Mouse (Mus musculus) CH12.LX (cell line): ENCODE data around the gene Tectb. TPM values are rescaled to one million over a fixed set of nuclear protein-coding genes. Genes with fewer than 3 reads are reported as not detected.
"Not testable (repeated sequence)": the region's sequence is repeated elsewhere in the genome, so short reads cannot be mapped to it uniquely, and the experiment has no call there.

Experiments used
- DNase-seq: peaks from one replicate; pipeline ENCODE4 v3.0.0-alpha.2; 2013; ENCODE audit errors: extremely low read depth
- H3K27ac ChIP-seq: 2 replicates; pipeline ENCODE4 v1.5.1; 2012; ENCODE audit warnings: low read depth, mild to moderate bottlenecking, control low read depth, moderate library complexity; ENCODE audit not compliant: insufficient read depth
- H3K27me3 ChIP-seq: replicated peaks from 2 replicates; pipeline ENCODE3; 2012; ENCODE audit warnings: inconsistent platforms
- H3K36me3 ChIP-seq, 2 experiments: replicated peaks in 1 of 2; 2 replicates each; pipeline versions ENCODE3 to v1.6.1; 2012; ENCODE audit warnings: inconsistent platforms in 1 of 2, low read length in 1 of 2, mild to moderate bottlenecking in 1 of 2, mixed read lengths in 1 of 2, moderate library complexity in 1 of 2; ENCODE audit not compliant: control insufficient read depth in 1 of 2, insufficient read depth in 1 of 2
- H3K4me1 ChIP-seq, 2 experiments: 2 replicates each; pipeline ENCODE4 v1.6.1; 2012; ENCODE audit warnings: inconsistent platforms in 1 of 2, moderate library complexity in 1 of 2; ENCODE audit not compliant: insufficient read depth in 2 of 2, control insufficient read depth in 1 of 2
- H3K4me2 ChIP-seq: 2 replicates; pipeline ENCODE4 v1.6.1; 2012; ENCODE audit warnings: low read depth, mild to moderate bottlenecking, control low read depth; ENCODE audit not compliant: poor library complexity, insufficient read depth, severe bottlenecking
- H3K4me3 ChIP-seq, 3 experiments: fragments of 150-350 bp in 1 of 3; sonication (generic) in 1 of 3; replicated peaks in 1 of 3; 2 replicates each; pipeline versions ENCODE3 to v1.5.1; 2011 to 2012; ENCODE audit warnings: low read depth in 2 of 3, low read length in 2 of 3, mild to moderate bottlenecking in 2 of 3, moderate library complexity in 2 of 3, control low read depth in 1 of 3, improper control_type of control experiment in 1 of 3, inconsistent platforms in 1 of 3, mixed read lengths in 1 of 3; ENCODE audit not compliant: poor library complexity in 1 of 3
- H3K79me2 ChIP-seq: replicated peaks from 2 replicates; pipeline ENCODE4 v1.6.1; 2012; ENCODE audit warnings: mild to moderate bottlenecking, moderate library complexity; ENCODE audit not compliant: control insufficient read depth, poor library complexity, insufficient read depth, severe bottlenecking; ENCODE audit errors: extremely low read depth
- H3K9ac ChIP-seq: 2 replicates; pipeline ENCODE4 v1.6.1; 2012; ENCODE audit warnings: low read depth, mild to moderate bottlenecking, control low read depth, moderate library complexity; ENCODE audit not compliant: insufficient read depth
- H3K9me3 ChIP-seq: replicated peaks from 2 replicates; pipeline ENCODE3; 2012; ENCODE audit warnings: low read length, inconsistent platforms, mixed read lengths
- BHLHE40 ChIP-seq: IDR thresholded peaks from 2 replicates; pipeline ENCODE4 v1.6.1; 2011; ENCODE audit warnings: mild to moderate bottlenecking, low read depth, low read length, improper control_type of control experiment
- CHD1 ChIP-seq: IDR thresholded peaks from 2 replicates; pipeline ENCODE4 v1.6.1; 2012; ENCODE audit warnings: low read depth, low read length, improper control_type of control experiment, inconsistent platforms
- CTCF ChIP-seq, 2 experiments: IDR thresholded peaks in 1 of 2; conservative IDR thresholded peaks in 1 of 2; 2 replicates each; pipeline ENCODE4 v1.5.1; 2011 to 2012; ENCODE audit warnings: low read depth in 2 of 2, low read length in 2 of 2, improper control_type of control experiment in 1 of 2, inconsistent platforms in 1 of 2, mild to moderate bottlenecking in 1 of 2, moderate library complexity in 1 of 2
- E2F4 ChIP-seq: IDR thresholded peaks from 2 replicates; pipeline ENCODE4 v1.6.1; 2011; ENCODE audit warnings: low read depth, low read length, improper control_type of control experiment; ENCODE audit not compliant: insufficient replicate concordance
- GABPA ChIP-seq: IDR thresholded peaks from 2 replicates; pipeline ENCODE4 v1.6.1; 2012; ENCODE audit warnings: low read depth, low read length, improper control_type of control experiment, inconsistent platforms; ENCODE audit not compliant: insufficient replicate concordance
- HCFC1 ChIP-seq: IDR thresholded peaks from 2 replicates; pipeline ENCODE4 v1.6.1; 2012; ENCODE audit warnings: low read depth, mild to moderate bottlenecking, inconsistent platforms, low read length, improper control_type of control experiment
- IRF4 ChIP-seq: IDR thresholded peaks from 2 replicates; pipeline ENCODE4 v1.6.1; 2014; ENCODE audit warnings: low read depth, mild to moderate bottlenecking, inconsistent platforms, low read length, improper control_type of control experiment
- MAX ChIP-seq: IDR thresholded peaks from 2 replicates; pipeline ENCODE4 v1.6.1; 2011; ENCODE audit warnings: low read length, improper control_type of control experiment
- MXI1 ChIP-seq: IDR thresholded peaks from 2 replicates; pipeline ENCODE4 v1.6.1; 2011; ENCODE audit warnings: mild to moderate bottlenecking, low read depth, low read length, improper control_type of control experiment
- MYC ChIP-seq: IDR thresholded peaks from 2 replicates; pipeline ENCODE4 v1.6.1; 2011; ENCODE audit warnings: low read depth, mild to moderate bottlenecking, improper control_type of control experiment, low read length
- POLR2AphosphoS2 ChIP-seq: IDR thresholded peaks from 2 replicates; pipeline ENCODE4 v1.6.1; 2011; ENCODE audit warnings: low read depth, low read length, improper control_type of control experiment
- RAD21 ChIP-seq: IDR thresholded peaks from 2 replicates; pipeline ENCODE4 v1.6.1; 2011; ENCODE audit warnings: low read depth, mild to moderate bottlenecking, low read length, improper control_type of control experiment, moderate library complexity
- SIN3A ChIP-seq: IDR thresholded peaks from 2 replicates; pipeline ENCODE4 v1.6.1; 2012; ENCODE audit warnings: low read length, improper control_type of control experiment, inconsistent platforms
- SMC3 ChIP-seq: IDR thresholded peaks from 2 replicates; pipeline ENCODE4 v1.6.1; 2011; ENCODE audit warnings: low read depth, low read length, improper control_type of control experiment
- ZC3H11A ChIP-seq: IDR thresholded peaks from 2 replicates; pipeline ENCODE4 v1.6.1; 2012; ENCODE audit warnings: low read depth, mild to moderate bottlenecking, inconsistent platforms, low read length, improper control_type of control experiment
- ZKSCAN1 ChIP-seq: IDR thresholded peaks from 2 replicates; pipeline ENCODE4 v1.6.1; 2012; ENCODE audit warnings: low read depth, inconsistent platforms, low read length, improper control_type of control experiment, borderline replicate concordance
- dilution Hi-C: fragments of 300-500 bp; cut with MboI; formaldehyde crosslinking; loops from 2 replicates; pipeline ENCODE4 v1.14.3; 2020; ENCODE audit warnings: low sequenced_read_pairs; ENCODE audit not compliant: extremely low pct_unique_long_range_greater_than_20kb, extremely low pct_ligation_motif_present
- in situ Hi-C: fragments of 300-500 bp; cut with MboI; formaldehyde crosslinking; loops from 3 replicates; pipeline ENCODE4 v1.14.3; 2019; ENCODE audit warnings: low sequenced_read_pairs, low pct_ligation_motif_present, low pct_unique_long_range_greater_than_20kb, mixed read lengths
- polyA plus RNA-seq: library from polyadenylated mRNA; unstranded; fragments of >175 nt; gene quantifications from 2 replicates; pipeline ENCODE4 v1.2.1, GENCODE M21; 2012; ENCODE audit warnings: low read depth; ENCODE audit not compliant: insufficient read length
- total RNA-seq, 2 experiments: library from RNA; depleted of rRNA; stranded (reverse); fragments of 300-350 nt in 1 of 2; fragments of >200 nt in 1 of 2; gene quantifications; 2 replicates each; pipeline ENCODE4 v1.2.3; 2012 to 2014

Tectb gene
- total and polyA plus RNA-seq, 3 experiments = not detected

DNA sequence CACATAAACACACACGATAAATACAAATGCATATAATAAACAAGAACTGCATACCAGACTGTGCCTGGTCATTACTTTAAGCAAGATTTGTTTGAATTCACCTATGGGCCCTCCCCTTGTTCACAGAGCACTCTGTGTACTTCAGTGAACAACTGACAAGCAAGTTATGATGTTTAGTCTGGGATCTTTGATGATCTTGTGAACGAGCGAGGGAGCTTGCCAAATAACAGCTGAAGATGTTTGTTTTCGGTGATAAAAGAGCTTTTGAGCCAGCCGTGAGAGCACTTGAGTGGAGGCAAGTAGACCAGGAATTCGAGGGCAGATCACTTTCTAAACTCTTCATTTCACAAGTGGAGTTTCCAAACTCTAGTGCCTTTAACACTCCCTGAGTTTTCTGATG, 12.2 kb upstream of the Tectb start:
- no peaks in the 10 kb centered on the region for H3K27me3 ChIP-seq

GRCm38 (mm10) chr19:55169236-55169729, 11.2 kb upstream of the Tectb start:
- H3K27ac ChIP-seq, H3K4me1 ChIP-seq, H3K27me3 ChIP-seq, H3K9me3 ChIP-seq, H3K4me2 ChIP-seq, H3K36me3 ChIP-seq, H3K79me2 ChIP-seq, dilution Hi-C loops, H3K9ac ChIP-seq, DNase-seq, H3K4me3 ChIP-seq, in situ Hi-C loops: not testable (repeated sequence)

More for the DNA sequence above, 12.2 kb upstream of the Tectb start:
- no peak for TF ChIP-seq IRF4
- no peak for TF ChIP-seq MXI1
- TF ChIP-seq ZC3H11A = no peak
- no peak for TF ChIP-seq POLR2AphosphoS2
- no peak for TF ChIP-seq SIN3A
- no peak for TF ChIP-seq SMC3
- no peak for TF ChIP-seq GABPA
- TF ChIP-seq ZKSCAN1 = no peak
- TF ChIP-seq MYC = no peak
- TF ChIP-seq CTCF (conservative IDR thresholded peaks at IDR 0.05 in 1 of 2, IDR thresholded peaks at IDR 0.05 in 1 of 2; ENCODE audit: low read depth in 2 of 2, low read length in 2 of 2) = no peak
- TF ChIP-seq RAD21 = no peak
- TF ChIP-seq HCFC1 = no peak
- no peak for TF ChIP-seq CHD1
- no peak for TF ChIP-seq BHLHE40
- no peak for TF ChIP-seq MAX
- TF ChIP-seq E2F4 = no peak
- Histone ChIP-seq H3K27ac (no peak overlapping the region), H3K4me2 (no peak overlapping the region), H3K9me3 (peaks cover 3% of the 10 kb centered on the region), H3K4me3 (no peak overlapping the region), H3K79me2 (no peaks in the 10 kb centered on the region), H3K9ac (no peak overlapping the region), H3K4me1 (peaks cover 0 to 8% of the 10 kb centered on the region in 2 experiments; a peak in 2 of 4 replicates), H3K36me3 (no peaks in the 10 kb centered on the region)
- in situ Hi-C loops = no loop called here
- dilution Hi-C loops = no loop called here
- DNase-seq = no peak
